8 mouse cellular contexts compared by ENCODE assay signal in the genomic region with DNA sequence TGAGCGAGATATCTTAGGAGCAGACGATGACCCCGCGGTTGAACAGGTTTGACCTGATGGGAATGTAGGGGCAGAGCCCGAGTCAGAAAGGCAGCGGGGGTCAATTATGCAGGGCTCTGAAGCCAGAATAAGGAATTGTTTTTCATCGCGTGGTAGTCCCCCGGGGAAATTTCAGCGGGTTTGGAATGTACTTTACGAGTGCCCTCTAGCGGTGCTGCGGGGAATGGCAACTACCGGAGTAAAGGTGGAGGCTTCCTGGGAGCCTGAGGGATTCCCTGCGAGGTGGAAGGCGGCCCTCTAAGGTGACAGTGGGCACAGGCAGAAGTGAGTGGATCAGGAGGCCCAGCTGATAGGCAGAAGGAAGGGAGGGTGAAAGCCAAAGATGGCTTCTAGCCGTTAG.
A peak's percentile ranks its signal among the peaks of the same experiment; 100 is the strongest.
DNase-seq lines count a peak whose midpoint lies in the region; ATAC-seq lines count a peak whose summit lies in the region.

No protein-coding gene starts in this region.

- H3K4me2 ChIP-seq in embryonic facial prominence, embryonic 15.5 days (replicated peaks) = peak overlapping the region; percentile 55
- peak overlapping the region; percentile 75 for H3K4me2 ChIP-seq in heart, embryonic 13.5 days
- H3K4me2 ChIP-seq in neural tube, embryonic 14.5 days (ENCODE audit: low read depth, low read length) = peak overlapping the region; percentile 51

- WGBS in embryonic facial prominence, embryonic 15.5 days = 0% methylated on average over 17 of the region's 17 CpGs
- 3% methylated on average over 17 of the region's 17 CpGs for WGBS in heart, embryonic 13.5 days
- 2% methylated on average over 17 of the region's 17 CpGs for WGBS in neural tube, embryonic 14.5 days

- ATAC-seq in embryonic facial prominence, embryonic 15.5 days (ENCODE audit: insufficient number of reproducible peaks, low FRiP score, low TSS enrichment, low read depth) = no peak
- no peak for ATAC-seq in heart, embryonic 13.5 days (ENCODE audit: extremely low read depth, insufficient number of reproducible peaks, low FRiP score, low TSS enrichment)
- ATAC-seq in neural tube, embryonic 14.5 days (ENCODE audit: low read depth) = no peak

- no peaks in the 10 kb centered on the region for H3K27me3 ChIP-seq in embryonic facial prominence, embryonic 15.5 days
- H3K27me3 ChIP-seq in heart, embryonic 13.5 days (replicated peaks) = peaks cover 22% of the 10 kb centered on the region
- peaks cover 11% of the 10 kb centered on the region; the same call in 1 of the 2 replicates for H3K27me3 ChIP-seq in neural tube, embryonic 14.5 days (ENCODE audit: control insufficient read depth, insufficient read depth, low read length)

- peak; percentile 52 to 64 for DNase-seq in CD8-positive naive resting alpha-beta T cell, adult 2 months (ENCODE audit: low read depth in 2 of 2, low spot score in 2 of 2)
- DNase-seq in brain, adult 2 months (ENCODE audit: low read depth, low spot score) = peak; percentile 87
- peak; percentile 82 for DNase-seq in kidney, postnatal 14 days
- peak; percentile 70 to 71 for DNase-seq in lung, adult 18-20 months
- DNase-seq in testis, postnatal 10 days (ENCODE audit: low spot score) = peak; percentile 92

- H3K9me3 ChIP-seq in embryonic facial prominence, embryonic 15.5 days (replicated peaks) = no peaks in the 10 kb centered on the region
- H3K9me3 ChIP-seq in heart, embryonic 13.5 days = no peaks in the 10 kb centered on the region
- H3K9me3 ChIP-seq in neural tube, embryonic 14.5 days (ENCODE audit: control insufficient read depth, low read length) = no peaks in the 10 kb centered on the region

- H3K9ac ChIP-seq in embryonic facial prominence, embryonic 15.5 days = 0 out of 2 replicates have a peak overlapping the region, but pooled peaks have one; percentile 0
- H3K9ac ChIP-seq in heart, embryonic 13.5 days = peak overlapping the region; percentile 76
- no peak overlapping the region for H3K9ac ChIP-seq in neural tube, embryonic 14.5 days (replicated peaks; ENCODE audit: low read depth, low read length)

- H3K4me3 ChIP-seq in embryonic facial prominence, embryonic 15.5 days (replicated peaks) = peak overlapping the region; percentile 31
- peak overlapping the region; percentile 42 for H3K4me3 ChIP-seq in heart, embryonic 13.5 days
- H3K4me3 ChIP-seq in neural tube, embryonic 14.5 days (ENCODE audit: low read depth, low read length) = peak overlapping the region; percentile 26; the same call in 1 of the 2 replicates

- H3K36me3 ChIP-seq in embryonic facial prominence, embryonic 15.5 days = no peaks in the 10 kb centered on the region
- no peaks in the 10 kb centered on the region for H3K36me3 ChIP-seq in heart, embryonic 13.5 days
- H3K36me3 ChIP-seq in neural tube, embryonic 14.5 days (ENCODE audit: control insufficient read depth, insufficient read depth, low read length) = no peaks in the 10 kb centered on the region

- H3K27ac ChIP-seq in embryonic facial prominence, embryonic 15.5 days (replicated peaks) = no peak overlapping the region
- H3K27ac ChIP-seq in heart, embryonic 13.5 days (replicated peaks) = peak overlapping the region; percentile 15; the same call in 1 of the 2 replicates
- H3K27ac ChIP-seq in neural tube, embryonic 14.5 days (ENCODE audit: low read depth, low read length) = no peak overlapping the region

- H3K4me1 ChIP-seq in embryonic facial prominence, embryonic 15.5 days = peaks cover 59% of the 10 kb centered on the region
- peaks cover 49% of the 10 kb centered on the region for H3K4me1 ChIP-seq in heart, embryonic 13.5 days
- H3K4me1 ChIP-seq in neural tube, embryonic 14.5 days (ENCODE audit: control insufficient read depth, insufficient read depth, low read length) = peaks cover 20% of the 10 kb centered on the region
